Mouse (Mus musculus) ES-Bruce4 (cell line): ENCODE measurements around the gene 4930404N11Rik. TPM values are rescaled to one million over a fixed set of nuclear protein-coding genes. Genes with fewer than 3 reads are reported as not detected.

Experiments
- H3K27ac ChIP-seq: 2 replicates; pipeline ENCODE4 v1.5.1; 2012; ENCODE audit warnings: low read length, inconsistent platforms; ENCODE audit not compliant: insufficient read depth
- H3K27me3 ChIP-seq: 2 replicates; pipeline ENCODE4 v1.6.1; 2012; ENCODE audit warnings: mild to moderate bottlenecking, low read length, inconsistent platforms; ENCODE audit not compliant: control insufficient read depth, poor library complexity, insufficient read depth, severe bottlenecking
- H3K36me3 ChIP-seq: 2 replicates; pipeline ENCODE4 v1.6.1; 2012; ENCODE audit warnings: inconsistent platforms, mild to moderate bottlenecking, low read length, moderate library complexity; ENCODE audit not compliant: control insufficient read depth, poor library complexity, insufficient read depth, severe bottlenecking
- H3K4me1 ChIP-seq: one replicate; pipeline ENCODE4 v1.8.1; 2011; ENCODE audit warnings: low read length; ENCODE audit not compliant: control insufficient read depth, insufficient read depth
- H3K4me3 ChIP-seq: 2 replicates; pipeline ENCODE4 v1.5.1; 2011; ENCODE audit warnings: low read depth, mild to moderate bottlenecking, low read length
- H3K9ac ChIP-seq: 2 replicates; pipeline ENCODE4 v1.6.1; 2012; ENCODE audit warnings: low read depth, mild to moderate bottlenecking, inconsistent platforms; ENCODE audit not compliant: poor library complexity, severe bottlenecking
- H3K9me3 ChIP-seq: replicated peaks from 2 replicates; pipeline ENCODE4 v1.6.1; 2012; ENCODE audit warnings: mild to moderate bottlenecking, low read length, inconsistent platforms; ENCODE audit not compliant: control insufficient read depth, poor library complexity, insufficient read depth, severe bottlenecking
- CTCF ChIP-seq: IDR thresholded peaks from one replicate; pipeline ENCODE4 v1.8.1; 2011; ENCODE audit warnings: low read depth, low read length
- EP300 ChIP-seq: IDR thresholded peaks from 2 replicates; pipeline ENCODE4 v1.6.1; 2011; ENCODE audit warnings: low read depth, low read length; ENCODE audit not compliant: insufficient read depth
- POLR2A ChIP-seq: IDR thresholded peaks from one replicate; pipeline ENCODE4 v1.8.1; 2011; ENCODE audit warnings: low read length; ENCODE audit not compliant: insufficient read depth
- polyA plus RNA-seq: library from polyadenylated mRNA; stranded (reverse); fragments of >200 nt; gene quantifications from 2 replicates; pipeline ENCODE4 v1.2.4, GENCODE M21; 2011; ENCODE audit warnings: low read depth; ENCODE audit not compliant: missing spikeins, insufficient read depth, insufficient read length

Gene 4930404N11Rik
- polyA plus RNA-seq, 1 experiment, result not detected

- TF ChIP-seq CTCF (no peak), POLR2A (no peak), EP300 (no peak)
- H3K27me3 ChIP-seq, result no peaks in the 10 kb centered on the region
- peaks cover 2% of the 10 kb centered on the region for H3K4me1 ChIP-seq
- H3K9me3 ChIP-seq, result no peaks in the 10 kb centered on the region
- peak overlapping the region; percentile 88 for H3K9ac ChIP-seq
- 0 out of 2 replicates have a peak, but pooled peaks cover 3% of the 10 kb centered on the region for H3K36me3 ChIP-seq
- H3K27ac ChIP-seq, result peak overlapping the region; percentile 15
- H3K4me3 ChIP-seq, result peak overlapping the region; percentile 74
Measured at GRCm38 (mm10) chr10:81349961-81350350, 15.7 kb downstream of the 4930404N11Rik start.

DNA sequence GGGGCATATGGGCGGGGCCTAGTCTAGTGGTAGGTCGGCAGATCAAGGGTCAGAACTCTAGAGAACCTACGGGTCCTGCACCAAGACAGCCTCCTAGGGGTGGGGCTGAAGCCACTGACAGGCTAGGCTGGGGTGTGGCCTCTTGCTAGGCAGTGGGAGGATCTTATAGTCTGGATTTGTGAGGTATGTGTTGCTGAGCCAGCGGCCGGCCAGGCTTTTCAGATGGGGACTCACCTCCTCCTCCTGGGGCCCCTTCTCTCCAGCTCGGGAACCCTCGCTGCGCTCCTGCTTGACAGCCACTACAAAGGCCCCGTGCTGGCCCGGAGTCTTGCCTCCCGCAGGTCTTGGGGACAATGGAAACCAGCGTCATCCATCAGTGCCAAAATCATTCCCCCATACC lies 16.5 kb downstream of the 4930404N11Rik start:
- Histone ChIP-seq H3K27ac (no peak overlapping the region), H3K9me3 (no peaks in the 10 kb centered on the region), H3K9ac (peak overlapping the region; percentile 88), H3K36me3 (0 out of 2 replicates have a peak, but pooled peaks cover 3% of the 10 kb centered on the region), H3K4me3 (peak overlapping the region; percentile 74), H3K4me1 (peaks cover 2% of the 10 kb centered on the region), H3K27me3 (no peaks in the 10 kb centered on the region)
- TF ChIP-seq CTCF (no peak), POLR2A (no peak), EP300 (no peak; the same call in 1 of the 2 replicates)

DNA sequence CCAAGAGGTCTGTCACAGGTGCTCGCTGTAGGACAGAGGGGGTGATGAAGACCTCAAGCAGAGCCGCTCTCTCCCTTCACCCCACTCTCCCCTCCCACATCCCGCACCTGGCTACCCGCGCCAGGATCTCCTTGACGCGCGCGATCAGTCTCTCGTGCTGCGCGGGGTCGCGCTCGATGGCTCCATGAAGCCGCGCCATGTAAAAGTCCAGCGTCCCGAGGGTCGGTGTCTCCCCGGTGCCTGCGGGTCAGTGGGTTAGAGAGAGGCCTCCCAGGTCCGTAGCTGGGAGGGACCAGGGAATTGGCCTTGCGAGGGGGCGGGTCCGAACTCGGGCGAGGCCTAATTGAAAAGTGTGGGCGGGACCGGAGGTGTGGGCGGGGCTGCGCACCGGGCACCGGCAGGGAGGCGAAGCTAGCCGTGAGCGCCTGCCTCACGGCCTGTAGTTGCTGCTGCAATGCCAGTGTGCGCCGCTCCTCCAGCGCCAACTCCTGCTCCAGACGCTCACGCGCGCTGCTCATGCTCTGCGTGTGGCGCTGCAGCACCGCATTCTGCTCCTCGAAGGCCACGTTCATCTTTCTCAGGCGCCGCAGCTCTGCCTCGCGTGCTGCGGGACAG lies 19.1 kb downstream of the 4930404N11Rik start:
- H3K4me1 ChIP-seq, result peaks cover 2% of the 10 kb centered on the region

GRCm38 (mm10) chr10:81345162-81345534 lies 20.5 kb downstream of the 4930404N11Rik start:
- 0 out of 2 replicates have a peak, but pooled peaks cover 3% of the 10 kb centered on the region for H3K36me3 ChIP-seq
- no peak overlapping the region for H3K27ac ChIP-seq
- peaks cover 8% of the 10 kb centered on the region for H3K4me1 ChIP-seq
- no peak overlapping the region for H3K4me3 ChIP-seq
- H3K9me3 ChIP-seq, result no peaks in the 10 kb centered on the region
- TF ChIP-seq POLR2A (no peak), EP300 (no peak)
- no peak overlapping the region for H3K9ac ChIP-seq
- peaks cover 7% of the 10 kb centered on the region for H3K27me3 ChIP-seq

More for the DNA sequence above, 19.1 kb downstream of the 4930404N11Rik start:
- Histone ChIP-seq H3K4me3 (peak overlapping the region; percentile 46), H3K27me3 (peaks cover 7% of the 10 kb centered on the region), H3K36me3 (0 out of 2 replicates have a peak, but pooled peaks cover 3% of the 10 kb centered on the region), H3K9ac (peak overlapping the region; percentile 1; the same call in 1 of the 2 replicates), H3K27ac (no peak overlapping the region), H3K9me3 (no peaks in the 10 kb centered on the region)
- peak; percentile 72 for TF ChIP-seq POLR2A
- TF ChIP-seq EP300, result no peak
- TF ChIP-seq CTCF, result no peak

DNA sequence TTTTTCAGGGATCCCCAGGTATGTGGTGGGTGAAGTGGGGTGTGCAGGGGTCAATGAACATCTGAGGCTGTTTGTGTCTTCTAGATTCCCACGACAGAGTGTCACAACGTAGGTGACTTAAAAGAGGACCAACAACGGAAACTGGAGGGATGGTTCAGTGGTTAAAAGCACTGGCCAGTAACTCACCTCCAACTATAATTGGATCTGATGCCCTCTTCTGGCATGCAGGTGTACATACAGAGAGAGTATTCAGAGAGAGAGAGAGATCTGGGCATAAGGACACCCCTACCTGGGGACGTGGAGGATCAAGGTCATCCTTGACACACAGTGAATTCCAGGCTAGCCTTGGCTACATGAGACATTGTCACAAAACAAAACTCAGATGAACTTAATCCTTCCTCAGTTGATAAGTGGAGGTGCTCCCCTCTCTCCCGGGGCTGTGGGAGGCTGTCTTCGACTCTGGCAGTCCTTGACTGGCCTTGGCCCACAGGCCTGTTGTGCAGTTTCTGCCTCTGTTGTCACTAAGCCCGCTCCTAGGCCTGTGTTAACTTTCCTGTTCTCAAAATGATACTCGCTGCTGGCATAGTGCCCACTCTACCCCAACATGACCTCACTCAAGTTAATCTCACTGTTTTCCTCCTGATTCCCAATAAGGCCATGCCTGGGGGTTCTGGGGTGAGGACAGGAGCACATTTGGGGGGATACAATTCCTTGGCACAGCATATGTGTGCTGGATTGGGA lies 21.0 kb downstream of the 4930404N11Rik start:
- Histone ChIP-seq H3K27me3 (peaks cover 7% of the 10 kb centered on the region), H3K9ac (no peak overlapping the region), H3K36me3 (0 out of 2 replicates have a peak, but pooled peaks cover 3% of the 10 kb centered on the region), H3K4me1 (peaks cover 11% of the 10 kb centered on the region), H3K27ac (no peak overlapping the region), H3K4me3 (no peak overlapping the region), H3K9me3 (no peaks in the 10 kb centered on the region)
- no peak for TF ChIP-seq POLR2A
- TF ChIP-seq EP300, result no peak
- no peak for TF ChIP-seq CTCF
